Comparison of ENCODE assay signal across 8 mouse cellular contexts in the genomic region with DNA sequence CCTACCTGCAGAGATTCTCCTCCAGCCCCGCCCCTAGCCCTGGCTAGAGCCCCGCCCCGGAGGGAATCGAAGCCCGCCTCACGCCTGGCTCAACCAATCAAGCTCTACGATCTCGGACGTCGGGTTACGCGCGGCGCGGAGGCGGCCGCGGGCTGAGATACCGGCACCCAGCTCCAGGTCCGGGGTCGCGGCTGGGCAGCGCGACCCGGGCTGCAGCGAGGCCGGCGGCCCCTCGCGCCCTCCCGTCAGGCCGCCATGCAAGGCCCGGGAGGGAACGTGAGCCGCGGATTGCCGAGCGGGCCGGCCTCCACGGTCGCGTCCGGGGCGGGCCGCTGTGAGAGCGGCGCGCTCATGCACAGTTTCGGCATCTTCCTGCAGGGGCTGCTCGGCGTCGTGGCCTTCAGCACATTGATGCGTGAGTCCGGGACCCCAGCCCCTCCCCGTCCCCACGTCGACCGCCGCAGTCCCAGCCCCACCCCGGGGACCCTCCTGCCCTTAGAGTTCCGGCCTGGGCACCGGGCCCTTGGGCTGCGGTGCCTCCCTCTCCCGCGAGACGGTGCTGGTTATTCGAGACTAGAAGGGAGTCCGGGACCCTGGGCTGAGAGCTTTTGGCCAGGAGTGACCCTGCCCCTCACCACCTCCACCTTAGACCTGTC. TPM values are rescaled to one million over a fixed set of nuclear protein-coding genes. Genes with fewer than 3 reads are reported as not detected.
DNase-seq lines count a peak whose midpoint lies in the region; ATAC-seq lines count a peak whose summit lies in the region.

A gene (plus strand): TSS at position 115 of the 656 bp plus-strand sequence.

- under 1% methylated on average over 62 of the region's 68 CpGs for WGBS in hindbrain, embryonic 13.5 days

- H3K9me3 ChIP-seq in hindbrain, embryonic 13.5 days, result no peaks in the 10 kb centered on the region

- no peaks in the 10 kb centered on the region for H3K27me3 ChIP-seq in hindbrain, embryonic 13.5 days

- peak; percentile 83 for DNase-seq in NIH3T3 (ENCODE audit: low read depth)
- peak; percentile 96 for DNase-seq in cerebellum, postnatal 10 days
- peak; percentile 72 to 85 for DNase-seq in frontal cortex, postnatal 14 days (ENCODE audit: low spot score in 2 of 2)
- peak; percentile 86 for DNase-seq in layer of hippocampus, postnatal 36 days
- DNase-seq in lung, postnatal 36 days, result peak; percentile 95
- peak; percentile 87 for DNase-seq in retina, postnatal 1 day
- peak; percentile 84 to 88 for DNase-seq in urinary bladder, adult 18-20 months (ENCODE audit: low spot score in 2 of 2)

- H3K36me3 ChIP-seq in hindbrain, embryonic 13.5 days, result 0 out of 2 replicates have a peak, but pooled peaks cover 3% of the 10 kb centered on the region

- H3K4me2 ChIP-seq in hindbrain, embryonic 13.5 days, result peak within 1 kb of the TSS; percentile 79

- peak within 1 kb of the TSS; percentile 76 for H3K27ac ChIP-seq in hindbrain, embryonic 13.5 days

- H3K9ac ChIP-seq in hindbrain, embryonic 13.5 days, result peak within 1 kb of the TSS; percentile 92

- peak; percentile 97 for ATAC-seq in hindbrain, embryonic 13.5 days (ENCODE audit: low FRiP score)

- H3K4me3 ChIP-seq in hindbrain, embryonic 13.5 days, result peak within 1 kb of the TSS; percentile 82

- peaks cover 21% of the 10 kb centered on the region for H3K4me1 ChIP-seq in hindbrain, embryonic 13.5 days (replicated peaks)

RNA-seq across cellular contexts. Expression of the gene that starts here (rescaled TPM):
- 20.6 and 22.6 TPM in 2 replicates for polyA plus RNA-seq in hindbrain, embryonic 13.5 days (2015; fragmentation: Nextera tagmentation; extraction: Ambion mirVana)
- total RNA-seq in layer of hippocampus, postnatal 36 days (2021), result 10 to 100 TPM; 19.7 to 23.9 TPM

Comparison
In these comparisons a context has a peak if more than half of its experiments do, and no peak if none do; other contexts are left out.
1. Peak in every context shown above with its lines: DNase-seq, ATAC-seq, H3K4me3 ChIP-seq and H3K27ac ChIP-seq.